Mouse (Mus musculus): Measurements from ENCODE around the gene Rad51b. TPM values are rescaled to one million over a fixed set of nuclear protein-coding genes. Genes with fewer than 3 reads are reported as not detected.
A peak's percentile ranks its signal among the peaks of the same experiment; 100 is the strongest.

The Rad51b gene
- polyA plus RNA-seq, 1 experiment from 2014 or later: 7.7 TPM

- H3K4me1 ChIP-seq: peaks cover 49% of the 10 kb centered on the region
- no peak overlapping the region for H3K4me2 ChIP-seq (replicated peaks)
- H3K4me3 ChIP-seq: no peak overlapping the region
- H3K27me3 ChIP-seq: no peaks in the 10 kb centered on the region
- no peaks in the 10 kb centered on the region for H3K36me3 ChIP-seq
- no peak overlapping the region for H3K9ac ChIP-seq
- WGBS: 72% methylated on average over 5 of the region's 5 CpGs
- no peaks in the 10 kb centered on the region for H3K9me3 ChIP-seq
- ATAC-seq (ENCODE audit: insufficient number of reproducible peaks, insufficient read depth, low FRiP score, low TSS enrichment): no peak
- 0 out of 2 replicates have a peak overlapping the region, but pooled peaks have one; percentile 33 for H3K27ac ChIP-seq
Measured at GRCm38 (mm10) chr12:79756352-79756751, 459.3 kb downstream of the Rad51b start.

- 76% methylated on average over 4 of the region's 4 CpGs for WGBS
- no peak overlapping the region for H3K4me3 ChIP-seq
- H3K9me3 ChIP-seq: no peaks in the 10 kb centered on the region
- no peak overlapping the region for H3K27ac ChIP-seq
- no peaks in the 10 kb centered on the region for H3K36me3 ChIP-seq
- H3K9ac ChIP-seq: no peak overlapping the region
- no peaks in the 10 kb centered on the region for H3K27me3 ChIP-seq
- H3K4me2 ChIP-seq (replicated peaks): no peak overlapping the region
- peaks cover 42% of the 10 kb centered on the region for H3K4me1 ChIP-seq
- ATAC-seq (ENCODE audit: insufficient number of reproducible peaks, insufficient read depth, low FRiP score, low TSS enrichment): no peak
Measured at GRCm38 (mm10) chr12:79757775-79758174, 460.7 kb downstream of the Rad51b start.

GRCm38 (mm10) chr12:79759180-79759902 is 462.3 kb downstream of the Rad51b start:
- H3K4me2 ChIP-seq (replicated peaks): no peak overlapping the region
- H3K4me3 ChIP-seq: no peak overlapping the region
- no peaks in the 10 kb centered on the region for H3K36me3 ChIP-seq
- H3K4me1 ChIP-seq: peaks cover 30% of the 10 kb centered on the region
- 58% methylated on average over 8 of the region's 8 CpGs for WGBS
- H3K27ac ChIP-seq: no peak overlapping the region
- ATAC-seq (ENCODE audit: insufficient number of reproducible peaks, insufficient read depth, low FRiP score, low TSS enrichment): no peak
- H3K9me3 ChIP-seq: no peaks in the 10 kb centered on the region
- H3K9ac ChIP-seq: no peak overlapping the region
- H3K27me3 ChIP-seq: no peaks in the 10 kb centered on the region

- no peaks in the 10 kb centered on the region for H3K27me3 ChIP-seq
- WGBS: 74% methylated on average over 2 of the region's 2 CpGs
- no peaks in the 10 kb centered on the region for H3K9me3 ChIP-seq
- no peak overlapping the region for H3K4me3 ChIP-seq
- H3K4me1 ChIP-seq: peaks cover 16% of the 10 kb centered on the region
- H3K36me3 ChIP-seq: no peaks in the 10 kb centered on the region
- no peak for ATAC-seq (ENCODE audit: insufficient number of reproducible peaks, insufficient read depth, low FRiP score, low TSS enrichment)
- H3K9ac ChIP-seq: no peak overlapping the region
- no peak overlapping the region for H3K4me2 ChIP-seq (replicated peaks)
- H3K27ac ChIP-seq: no peak overlapping the region
Measured at GRCm38 (mm10) chr12:79761217-79761616, 464.1 kb downstream of the Rad51b start.

GRCm38 (mm10) chr12:79762087-79762486 is 465.0 kb downstream of the Rad51b start:
- ATAC-seq (ENCODE audit: insufficient number of reproducible peaks, insufficient read depth, low FRiP score, low TSS enrichment): no peak

GRCm38 (mm10) chr12:79762570-79763275 is 465.6 kb downstream of the Rad51b start:
- H3K27ac ChIP-seq: 0 out of 2 replicates have a peak overlapping the region, but pooled peaks have one; percentile 47
- no peaks in the 10 kb centered on the region for H3K27me3 ChIP-seq
- no peak overlapping the region for H3K4me2 ChIP-seq (replicated peaks)
- H3K9ac ChIP-seq: no peak overlapping the region
- no peak overlapping the region for H3K4me3 ChIP-seq
- WGBS: 64% methylated on average over 7 of the region's 7 CpGs
- H3K36me3 ChIP-seq: no peaks in the 10 kb centered on the region
- peaks cover 9% of the 10 kb centered on the region for H3K4me1 ChIP-seq
- H3K9me3 ChIP-seq: no peaks in the 10 kb centered on the region
- ATAC-seq (ENCODE audit: insufficient number of reproducible peaks, insufficient read depth, low FRiP score, low TSS enrichment): no peak

More at GRCm38 (mm10) chr12:79762087-79762486, 465.0 kb downstream of the Rad51b start:
- Histone ChIP-seq H3K4me2 (replicated peaks) (no peak overlapping the region), H3K27me3 (no peaks in the 10 kb centered on the region), H3K27ac (no peak overlapping the region), H3K36me3 (no peaks in the 10 kb centered on the region), H3K9ac (no peak overlapping the region), H3K4me3 (no peak overlapping the region), H3K9me3 (no peaks in the 10 kb centered on the region), H3K4me1 (peaks cover 9% of the 10 kb centered on the region)
- WGBS: 74% methylated on average over 2 of the region's 2 CpGs

- Histone ChIP-seq H3K27ac (no peak overlapping the region), H3K4me1 (peaks cover 6% of the 10 kb centered on the region), H3K36me3 (no peaks in the 10 kb centered on the region), H3K4me2 (replicated peaks) (no peak overlapping the region), H3K4me3 (no peak overlapping the region), H3K9me3 (no peaks in the 10 kb centered on the region), H3K27me3 (no peaks in the 10 kb centered on the region), H3K9ac (no peak overlapping the region)
- WGBS: 85% methylated on average over 6 of the region's 6 CpGs
- no peak for ATAC-seq (ENCODE audit: insufficient number of reproducible peaks, insufficient read depth, low FRiP score, low TSS enrichment)
Measured at GRCm38 (mm10) chr12:79766116-79766515, 469.0 kb downstream of the Rad51b start.

- H3K4me1 ChIP-seq: no peaks in the 10 kb centered on the region
- H3K4me3 ChIP-seq: no peak overlapping the region
- H3K27me3 ChIP-seq: no peaks in the 10 kb centered on the region
- H3K36me3 ChIP-seq: no peaks in the 10 kb centered on the region
- ATAC-seq (ENCODE audit: insufficient number of reproducible peaks, insufficient read depth, low FRiP score, low TSS enrichment): no peak
- WGBS: 93% methylated on average over 7 of the region's 7 CpGs
- H3K9ac ChIP-seq: no peak overlapping the region
- H3K27ac ChIP-seq: no peak overlapping the region
- H3K9me3 ChIP-seq: no peaks in the 10 kb centered on the region
- H3K4me2 ChIP-seq (replicated peaks): no peak overlapping the region
Measured at GRCm38 (mm10) chr12:79768741-79769322, 471.8 kb downstream of the Rad51b start.

GRCm38 (mm10) chr12:79769763-79770162 is 472.7 kb downstream of the Rad51b start:
- 91% methylated on average over 9 of the region's 9 CpGs for WGBS
- Histone ChIP-seq H3K36me3 (no peaks in the 10 kb centered on the region), H3K4me3 (no peak overlapping the region), H3K4me1 (no peaks in the 10 kb centered on the region), H3K9me3 (no peaks in the 10 kb centered on the region), H3K9ac (no peak overlapping the region), H3K27ac (no peak overlapping the region), H3K4me2 (replicated peaks) (no peak overlapping the region), H3K27me3 (no peaks in the 10 kb centered on the region)
- no peak for ATAC-seq (ENCODE audit: insufficient number of reproducible peaks, insufficient read depth, low FRiP score, low TSS enrichment)

- no peak overlapping the region for H3K4me3 ChIP-seq
- no peaks in the 10 kb centered on the region for H3K9me3 ChIP-seq
- 91% methylated on average over 4 of the region's 4 CpGs for WGBS
- ATAC-seq (ENCODE audit: insufficient number of reproducible peaks, insufficient read depth, low FRiP score, low TSS enrichment): no peak
- no peak overlapping the region for H3K9ac ChIP-seq
- 0 out of 2 replicates have a peak, but pooled peaks cover 3% of the 10 kb centered on the region for H3K4me1 ChIP-seq
- H3K4me2 ChIP-seq (replicated peaks): no peak overlapping the region
- H3K36me3 ChIP-seq: no peaks in the 10 kb centered on the region
- no peaks in the 10 kb centered on the region for H3K27me3 ChIP-seq
- no peak overlapping the region for H3K27ac ChIP-seq
Measured at GRCm38 (mm10) chr12:79771194-79771593, 474.1 kb downstream of the Rad51b start.

- no peaks in the 10 kb centered on the region for H3K36me3 ChIP-seq
- H3K4me2 ChIP-seq (replicated peaks): no peak overlapping the region
- H3K9ac ChIP-seq: no peak overlapping the region
- ATAC-seq (ENCODE audit: insufficient number of reproducible peaks, insufficient read depth, low FRiP score, low TSS enrichment): no peak
- no peak overlapping the region for H3K27ac ChIP-seq
- 0 out of 2 replicates have a peak, but pooled peaks cover 3% of the 10 kb centered on the region for H3K4me1 ChIP-seq
- no peaks in the 10 kb centered on the region for H3K9me3 ChIP-seq
- no peak overlapping the region for H3K4me3 ChIP-seq
- 89% methylated on average over 3 of the region's 3 CpGs for WGBS
- no peaks in the 10 kb centered on the region for H3K27me3 ChIP-seq
Measured at GRCm38 (mm10) chr12:79771741-79772140, 474.7 kb downstream of the Rad51b start.

GRCm38 (mm10) chr12:79773246-79773645 is 476.2 kb downstream of the Rad51b start:
- no peak for ATAC-seq (ENCODE audit: insufficient number of reproducible peaks, insufficient read depth, low FRiP score, low TSS enrichment)
- Histone ChIP-seq H3K9ac (no peak overlapping the region), H3K4me1 (peaks cover 3% of the 10 kb centered on the region; the same call in 1 of the 2 replicates), H3K27ac (no peak overlapping the region), H3K4me2 (replicated peaks) (no peak overlapping the region), H3K9me3 (no peaks in the 10 kb centered on the region), H3K36me3 (no peaks in the 10 kb centered on the region), H3K4me3 (no peak overlapping the region), H3K27me3 (no peaks in the 10 kb centered on the region)
- WGBS: 84% methylated on average over 4 of the region's 4 CpGs

Data from embryonic facial prominence, embryonic 12.5 days (tissue).